Mouse (Mus musculus): Measurements from ENCODE around the gene Med16. TPM values are rescaled to one million over a fixed set of nuclear protein-coding genes. Genes with fewer than 3 reads are reported as not detected.
A peak's percentile ranks its signal among the peaks of the same experiment; 100 is the strongest.

Med16 gene
- total RNA-seq, 2 experiments from 2014 or later: 37.7 to 38.1 TPM

- intact Hi-C loops (cut with DNase I; ENCODE audit: low total_unique reads): no loop called here
- DNase-seq: no peak
Observed at GRCm38 (mm10) chr10:79934794-79935569, 26.3 kb upstream of the Med16 start.

DNA sequence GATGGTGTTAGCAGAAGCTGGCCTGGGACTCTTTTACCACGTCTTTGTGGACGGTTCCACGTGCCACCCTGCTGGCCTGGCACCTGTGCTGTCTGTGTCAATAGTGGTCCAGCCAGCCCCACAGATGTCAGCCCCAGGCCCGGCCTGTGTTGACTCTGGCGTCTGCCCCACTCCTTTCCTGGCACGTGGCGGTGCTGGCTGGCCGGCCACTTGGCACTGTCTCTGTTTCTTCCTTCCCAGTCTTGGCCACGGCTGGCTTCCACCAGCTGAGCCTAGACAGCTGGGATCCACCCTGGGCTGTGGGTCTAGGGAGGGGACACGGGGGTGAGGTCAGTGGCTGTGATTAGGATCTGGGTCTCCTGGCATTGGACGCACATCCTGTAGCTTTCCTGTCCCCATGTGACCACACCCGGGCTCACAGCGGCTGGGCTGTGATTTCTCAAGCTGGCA, 25.6 kb upstream of the Med16 start:
- intact Hi-C loops (cut with DNase I; ENCODE audit: low total_unique reads): no loop called here

DNA sequence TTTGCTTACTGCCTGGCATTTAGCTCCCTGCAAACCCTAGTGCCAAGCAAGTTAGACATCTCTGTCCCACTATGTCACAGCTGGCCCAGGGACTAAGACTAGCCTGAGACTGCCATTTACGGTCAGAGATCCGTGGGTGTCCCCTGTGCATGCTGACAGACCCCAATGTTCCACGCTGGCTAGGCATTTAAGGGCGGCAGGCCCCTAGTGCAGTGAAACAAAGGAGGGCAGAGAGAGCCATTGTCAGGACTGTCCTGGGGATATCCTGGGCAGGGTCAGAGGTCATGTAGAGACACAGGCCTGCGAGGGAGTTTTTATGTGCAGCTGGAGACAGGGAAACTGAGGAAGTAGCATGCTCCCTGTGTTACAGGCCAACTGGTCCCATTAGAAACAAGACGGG, 25.1 kb upstream of the Med16 start:
- intact Hi-C loops (cut with DNase I; ENCODE audit: low total_unique reads): no loop called here
- no peak for DNase-seq

More for the DNA sequence above, 25.6 kb upstream of the Med16 start:
- peak; percentile 92 for DNase-seq

GRCm38 (mm10) chr10:79933145-79933679, 24.5 kb upstream of the Med16 start:
- intact Hi-C loops (cut with DNase I; ENCODE audit: low total_unique reads): no loop called here
- DNase-seq: no peak

- intact Hi-C loops (cut with DNase I; ENCODE audit: low total_unique reads): no loop called here
- DNase-seq: peak; percentile 89
Observed at GRCm38 (mm10) chr10:79932736-79933135, 24.0 kb upstream of the Med16 start.

- DNase-seq: no peak
- intact Hi-C loops (cut with DNase I; ENCODE audit: low total_unique reads): no loop called here
Observed at GRCm38 (mm10) chr10:79931797-79932196, 23.1 kb upstream of the Med16 start.

GRCm38 (mm10) chr10:79930826-79931186, 22.1 kb upstream of the Med16 start:
- intact Hi-C loops (cut with DNase I; ENCODE audit: low total_unique reads): no loop called here
- no peak for DNase-seq

DNA sequence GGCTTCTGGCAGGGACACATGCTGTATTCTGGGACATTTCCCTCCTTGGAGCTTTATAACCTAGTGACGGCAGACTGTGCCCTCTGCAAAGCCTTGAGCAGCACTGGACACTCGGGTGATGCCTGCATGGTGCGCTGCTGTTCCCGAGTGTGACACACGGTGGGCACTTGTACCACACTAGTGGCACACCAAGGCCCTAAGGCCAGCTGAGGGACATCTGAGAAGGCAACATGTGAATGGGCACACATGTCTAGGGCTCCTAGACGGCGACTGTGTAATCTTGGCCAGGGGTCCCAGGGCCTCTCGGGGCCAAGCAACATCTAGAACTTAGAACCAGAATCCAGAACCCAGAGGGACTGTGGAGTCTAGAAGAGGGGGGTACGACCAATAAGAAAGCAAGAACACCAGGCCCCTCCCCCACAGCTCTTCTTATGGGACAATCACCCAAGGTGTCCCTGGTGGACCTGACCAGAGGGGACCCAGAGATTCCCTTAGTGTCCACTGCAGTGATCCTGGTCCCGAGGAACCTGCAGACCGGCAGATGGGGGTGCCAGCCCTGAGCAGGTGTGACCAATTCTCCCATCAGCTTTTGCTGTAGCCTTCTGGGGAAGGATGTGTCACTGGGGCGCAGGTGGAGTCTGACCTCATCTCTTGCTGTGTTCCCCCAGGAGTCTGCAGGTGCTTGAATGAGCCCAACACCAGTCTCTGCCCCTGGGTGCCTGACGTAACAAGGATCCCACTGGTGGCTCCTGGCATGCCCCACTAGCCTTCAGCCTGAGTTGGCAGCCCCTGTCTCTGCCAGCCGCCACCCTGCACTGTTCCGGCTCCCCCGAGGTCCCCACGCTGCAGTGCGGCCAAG, 21.5 kb upstream of the Med16 start:
- intact Hi-C loops (cut with DNase I; ENCODE audit: low total_unique reads): no loop called here
- DNase-seq: no peak

- no peak for DNase-seq
- intact Hi-C loops (cut with DNase I; ENCODE audit: low total_unique reads): no loop called here
Observed at GRCm38 (mm10) chr10:79928907-79929701, 20.4 kb upstream of the Med16 start.

DNA sequence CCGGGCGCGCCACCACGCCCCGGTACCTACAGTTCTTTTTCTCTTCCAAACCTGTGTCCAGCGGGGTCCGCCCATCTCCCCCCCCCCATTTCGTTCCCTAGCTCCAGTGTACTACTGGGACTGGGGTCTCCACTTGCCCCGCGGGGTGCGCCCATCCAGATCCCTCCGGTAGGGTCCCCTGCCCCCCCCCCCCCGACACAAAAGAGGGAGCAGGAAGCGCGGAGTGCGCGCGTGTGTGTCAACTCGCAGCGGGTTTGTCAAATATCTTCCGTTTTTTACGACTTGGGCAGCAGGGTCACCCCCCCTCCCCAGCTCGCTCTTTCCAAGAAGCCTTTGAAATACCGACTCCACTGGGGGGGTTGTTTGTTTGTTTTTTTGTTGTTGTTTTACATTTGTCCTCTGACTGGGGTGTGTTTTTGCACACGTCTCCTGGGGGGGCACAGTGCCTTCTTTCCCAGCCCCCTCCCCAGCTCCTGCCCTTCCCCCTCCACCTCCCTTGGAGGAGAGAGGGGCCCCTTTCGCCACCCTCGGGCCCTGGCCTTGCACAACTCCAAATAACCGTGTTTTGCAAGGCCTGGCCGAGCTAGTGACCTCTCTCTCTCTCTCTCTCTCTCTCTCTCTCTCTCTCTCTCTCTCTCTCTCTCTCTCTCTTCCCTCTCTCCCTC, 19.4 kb upstream of the Med16 start:
- intact Hi-C loops (cut with DNase I; ENCODE audit: low total_unique reads): no loop called here
- no peak for DNase-seq

- peak; percentile 39 for DNase-seq
- intact Hi-C loops (cut with DNase I; ENCODE audit: low total_unique reads): no loop called here
Observed at GRCm38 (mm10) chr10:79927324-79928029, 18.8 kb upstream of the Med16 start.

GRCm38 (mm10) chr10:79926491-79927323, 18.0 kb upstream of the Med16 start, which contains the start of gene Arid3a:
Gene Arid3a (plus strand): TSS chr10:79927043.
- DNase-seq: peak; percentile 86
- intact Hi-C loops (cut with DNase I; ENCODE audit: low total_unique reads): no loop called here

DNA sequence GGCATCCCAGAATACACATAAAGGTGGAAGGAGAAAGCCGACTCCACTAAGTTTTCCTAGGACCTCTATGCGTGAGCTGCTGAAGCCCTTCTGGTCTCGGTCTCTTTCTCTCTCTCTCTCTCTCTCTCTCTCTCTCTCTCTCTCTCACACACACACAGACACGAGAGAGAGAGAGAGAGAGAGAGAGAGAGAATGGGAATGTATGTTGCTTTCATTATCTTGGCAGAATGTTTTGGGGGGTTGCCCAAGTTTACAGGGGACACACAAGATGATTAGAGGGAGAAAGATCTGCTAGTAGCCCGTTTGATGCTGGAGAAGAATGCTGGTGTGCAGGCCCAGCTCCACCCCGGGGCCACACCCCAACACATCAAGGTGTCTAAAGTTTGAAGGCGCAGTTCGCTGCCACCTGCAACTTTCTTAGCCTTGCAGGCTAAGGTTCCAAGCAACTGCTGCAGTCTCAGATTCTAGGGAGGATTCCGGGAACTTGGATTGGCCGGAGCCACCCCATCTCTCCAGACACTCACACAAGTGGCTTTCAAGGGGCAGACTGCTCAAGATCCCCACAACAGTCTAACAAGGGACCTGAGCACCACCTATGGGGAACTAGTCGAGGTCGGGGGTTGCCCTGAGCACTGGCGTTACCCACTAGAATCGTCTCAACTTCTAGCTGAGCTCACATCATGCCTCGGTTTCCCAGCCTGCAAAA, 17.2 kb upstream of the Med16 start:
- intact Hi-C loops (cut with DNase I; ENCODE audit: low total_unique reads): loop anchor here (2.0 kb wide), 2 partner anchors 31 kb away; no protein-coding TSS in a partner anchor
- no peak for DNase-seq

- peak; percentile 87 for DNase-seq
Observed at GRCm38 (mm10) chr10:79924998-79925784, 16.5 kb upstream of the Med16 start.

DNA sequence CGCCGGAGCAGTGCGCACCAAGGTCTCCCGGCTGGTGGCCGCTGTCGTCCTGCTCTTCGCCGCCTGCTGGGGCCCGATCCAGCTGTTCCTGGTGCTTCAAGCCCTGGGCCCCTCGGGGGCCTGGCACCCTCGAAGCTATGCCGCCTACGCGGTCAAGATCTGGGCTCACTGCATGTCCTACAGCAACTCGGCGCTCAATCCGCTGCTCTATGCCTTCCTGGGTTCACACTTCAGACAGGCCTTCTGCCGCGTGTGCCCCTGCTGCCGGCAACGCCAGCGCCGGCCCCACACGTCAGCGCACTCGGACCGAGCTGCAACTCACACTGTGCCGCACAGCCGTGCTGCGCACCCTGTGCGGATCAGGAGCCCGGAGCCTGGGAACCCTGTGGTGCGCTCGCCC, 12.8 kb upstream of the Med16 start:
- intact Hi-C loops (cut with DNase I; ENCODE audit: low total_unique reads): loop anchor here (5.0 kb wide), 1 partner anchor 89 kb away; no protein-coding TSS in a partner anchor

More at GRCm38 (mm10) chr10:79924998-79925784, 16.5 kb upstream of the Med16 start:
- intact Hi-C loops (cut with DNase I; ENCODE audit: low total_unique reads): loop anchor here (2.0 to 5.0 kb wide), 3 partner anchors 30 to 93 kb away; no protein-coding TSS in a partner anchor

More for the DNA sequence above, 12.8 kb upstream of the Med16 start:
- DNase-seq: no peak
